Mouse (Mus musculus): ENCODE measurements around the gene Zfp108.

The Zfp108 gene

GRCm38 (mm10) chr7:24286090-24286489 is 31.5 kb downstream of the Zfp108 start:
- no peak for DNase-seq (ENCODE audit: low spot score)

DNA sequence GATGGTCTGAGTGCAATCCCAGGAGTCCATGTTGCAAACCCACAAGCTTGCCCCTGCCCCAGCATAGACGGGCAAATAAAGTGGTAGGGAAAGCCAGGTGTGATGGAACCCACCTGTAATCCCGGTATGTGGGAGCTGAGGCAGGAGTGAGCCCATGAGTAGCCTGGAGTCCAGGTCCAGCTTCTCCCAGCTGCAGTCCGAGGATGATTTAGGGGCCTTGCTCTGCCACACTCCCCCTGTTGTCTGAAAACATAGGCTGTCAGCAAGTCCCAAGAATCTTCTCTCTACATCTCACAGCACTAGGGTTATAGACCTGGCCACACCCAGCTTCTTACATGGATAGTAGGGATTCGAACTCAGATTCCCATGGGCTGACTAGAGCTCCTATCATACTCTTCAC is 32.3 kb downstream of the Zfp108 start:
- no peak for DNase-seq (ENCODE audit: low spot score)

- no peak for DNase-seq (ENCODE audit: low spot score)
Measured at GRCm38 (mm10) chr7:24287670-24288069, 33.1 kb downstream of the Zfp108 start.

DNA sequence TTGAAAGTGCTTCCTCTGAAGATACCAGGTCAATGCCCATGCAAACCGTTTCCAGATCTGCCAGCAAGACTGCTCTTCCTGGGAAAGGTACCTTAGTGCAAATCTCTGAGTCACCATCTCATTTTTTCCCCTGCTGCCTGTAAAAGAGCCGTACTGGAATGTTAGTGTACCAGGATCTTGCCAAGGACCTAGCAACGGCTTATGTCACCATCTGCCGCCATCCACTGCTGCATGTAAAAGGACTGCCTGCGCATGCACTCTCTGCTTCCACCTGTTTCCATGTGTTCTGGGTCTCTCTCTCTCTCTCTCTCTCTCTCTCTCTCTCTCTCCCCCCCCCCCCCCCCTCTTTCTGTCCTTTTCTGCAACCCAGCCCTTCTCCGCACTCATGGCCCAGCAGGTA is 33.9 kb downstream of the Zfp108 start:
- DNase-seq (ENCODE audit: low spot score) = no peak

DNA sequence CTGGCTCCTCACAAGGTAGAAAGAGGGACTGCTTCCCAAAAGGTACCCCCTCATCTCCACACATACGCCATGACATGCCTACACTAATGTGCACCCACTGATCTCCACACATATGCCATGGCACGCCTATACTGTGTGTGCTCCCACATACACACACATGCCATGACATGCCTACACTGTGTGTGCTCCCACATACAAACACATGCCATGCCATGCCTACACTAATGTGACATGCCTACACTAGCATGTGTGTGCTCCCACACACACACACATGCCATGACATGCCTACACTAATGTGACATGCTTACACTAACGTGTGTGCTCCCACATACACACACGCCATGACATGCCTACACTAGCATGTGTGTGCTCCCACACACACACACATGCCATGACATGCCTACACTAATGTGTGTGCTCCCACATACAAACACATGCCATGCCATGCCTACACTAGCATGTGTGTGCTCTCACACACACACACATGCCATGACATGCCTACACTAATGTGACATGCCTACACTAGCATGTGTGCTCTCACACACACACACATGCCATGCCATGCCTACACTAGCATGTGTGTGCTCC is 35.6 kb downstream of the Zfp108 start:
- no peak for DNase-seq (ENCODE audit: low spot score)

DNA sequence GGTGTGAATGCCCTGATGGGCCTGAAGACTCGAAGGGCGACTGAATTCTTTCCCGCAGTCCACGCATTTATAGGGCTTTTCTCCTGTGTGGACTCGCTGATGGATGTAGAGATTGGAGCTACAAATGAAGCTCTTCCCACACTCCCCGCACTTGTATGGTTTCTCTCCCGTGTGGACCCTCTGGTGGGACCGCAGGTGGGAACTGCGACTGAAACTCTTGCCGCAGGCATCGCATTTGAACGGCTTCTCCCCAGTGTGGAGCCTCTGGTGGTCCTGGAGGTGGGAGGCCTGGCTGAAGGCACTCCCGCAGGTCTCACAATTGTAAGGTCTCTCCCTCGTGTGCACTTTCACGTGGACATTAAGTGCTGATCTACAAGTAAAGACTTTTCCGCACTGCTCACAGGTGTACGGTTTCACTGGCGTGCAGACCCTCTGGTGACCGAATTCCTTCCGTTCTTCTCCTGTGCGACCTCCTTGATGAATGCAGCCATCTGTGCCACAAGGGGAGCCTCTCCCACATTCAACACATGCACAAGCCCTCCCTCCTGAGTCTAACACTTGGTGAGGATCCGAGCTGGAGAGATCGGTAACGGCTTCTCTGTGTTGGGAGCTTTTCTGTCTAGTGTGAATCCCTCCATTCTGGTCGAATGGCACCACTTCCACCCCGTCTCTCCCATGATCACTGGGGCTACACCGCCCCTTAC is 36.9 kb downstream of the Zfp108 start:
- DNase-seq (ENCODE audit: low spot score) = no peak

DNA sequence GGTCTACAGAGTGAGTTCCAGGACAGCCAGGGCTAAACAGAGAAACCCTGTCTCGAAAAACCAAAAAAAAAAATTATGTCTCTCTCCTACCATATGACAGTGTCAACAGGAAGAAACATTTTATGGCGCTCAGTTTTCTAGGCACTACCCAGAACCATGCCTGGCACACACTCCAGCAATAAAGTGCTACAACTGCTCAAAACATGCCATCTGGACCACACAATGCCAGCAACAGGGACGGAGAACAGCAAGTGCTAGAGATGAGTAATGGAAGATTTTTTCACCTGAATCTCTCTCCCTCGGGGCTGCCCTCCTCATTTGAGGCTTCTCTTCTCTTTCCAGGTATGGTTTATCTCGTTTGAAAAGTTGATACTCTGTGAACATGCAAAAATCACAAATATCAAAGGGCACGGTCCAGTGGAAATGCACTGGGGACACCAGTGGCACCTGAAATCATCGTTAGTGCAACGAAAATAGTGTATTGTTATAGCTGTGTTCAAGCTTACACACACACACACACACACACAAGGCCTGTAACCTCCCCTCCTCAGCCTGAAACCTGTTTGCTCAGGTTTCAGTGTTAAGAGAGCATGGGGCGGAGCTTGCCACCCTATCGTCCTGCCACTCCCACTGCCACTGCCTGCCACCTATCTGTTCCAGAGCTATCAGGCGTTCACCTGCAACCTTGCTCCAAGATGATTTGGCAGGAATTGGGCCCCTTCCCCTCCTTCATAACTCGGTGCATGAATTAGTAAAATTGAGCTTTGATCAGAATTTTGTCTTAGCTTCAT is 38.7 kb downstream of the Zfp108 start:
- no peak for DNase-seq (ENCODE audit: low spot score)

- no peak for DNase-seq (ENCODE audit: low spot score)
Measured at GRCm38 (mm10) chr7:24294763-24295162, 40.2 kb downstream of the Zfp108 start.

GRCm38 (mm10) chr7:24295376-24295775 is 40.8 kb downstream of the Zfp108 start:
- DNase-seq (ENCODE audit: low spot score) = no peak

DNA sequence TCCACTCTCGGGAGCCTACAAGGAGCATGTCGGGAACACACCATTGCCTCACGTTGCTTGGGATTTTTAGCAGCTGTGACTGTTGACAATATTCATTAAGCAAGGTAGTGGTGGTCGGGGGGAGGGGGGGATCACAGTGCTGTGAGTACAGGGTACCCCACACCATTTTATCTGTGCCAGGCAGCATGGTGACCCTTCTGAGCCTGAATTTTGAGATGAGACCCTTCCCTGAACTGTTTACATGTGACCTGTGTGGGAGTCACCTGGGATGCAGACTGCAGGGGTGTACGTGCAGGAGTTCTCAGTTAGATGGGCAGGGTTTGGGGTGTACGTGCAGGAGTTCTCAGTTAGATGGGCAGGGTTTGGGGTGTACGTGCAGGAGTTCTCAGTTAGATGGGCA is 41.8 kb downstream of the Zfp108 start:
- no peak for DNase-seq (ENCODE audit: low spot score)

DNA sequence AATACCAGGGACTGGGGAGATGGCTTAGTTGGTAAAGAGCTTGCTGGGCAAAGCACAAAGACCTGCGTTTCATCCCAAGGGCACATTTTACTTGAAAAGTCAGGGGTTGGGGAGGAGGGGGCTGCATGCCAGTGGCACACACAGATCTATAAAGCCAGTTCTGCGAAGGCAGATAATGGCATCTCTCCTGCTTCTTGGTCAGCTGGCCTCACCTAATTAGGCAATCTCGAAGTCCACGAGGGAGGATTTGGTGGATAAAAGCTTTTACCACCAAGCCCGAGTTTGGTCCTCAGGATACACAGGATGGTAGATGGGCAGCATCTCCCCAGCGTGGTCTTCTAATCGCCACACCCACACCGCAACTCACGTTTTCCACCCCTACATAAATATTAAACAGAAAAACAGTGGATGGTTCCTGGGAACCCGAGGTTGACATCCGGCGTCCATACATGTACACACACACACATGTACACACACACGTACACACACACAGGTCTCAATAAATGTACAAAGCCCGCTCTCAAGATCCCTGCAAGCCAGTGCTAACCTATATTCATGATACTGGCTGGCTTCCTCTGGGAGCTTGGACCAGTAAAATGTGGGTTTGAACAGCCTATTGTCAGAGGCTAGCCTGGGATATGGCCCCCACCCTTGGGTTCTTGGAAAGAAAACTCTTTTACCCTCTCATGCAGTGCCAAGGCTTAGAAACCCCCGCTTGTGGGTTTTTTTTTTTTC is 42.9 kb downstream of the Zfp108 start:
- DNase-seq (ENCODE audit: low spot score) = no peak

DNA sequence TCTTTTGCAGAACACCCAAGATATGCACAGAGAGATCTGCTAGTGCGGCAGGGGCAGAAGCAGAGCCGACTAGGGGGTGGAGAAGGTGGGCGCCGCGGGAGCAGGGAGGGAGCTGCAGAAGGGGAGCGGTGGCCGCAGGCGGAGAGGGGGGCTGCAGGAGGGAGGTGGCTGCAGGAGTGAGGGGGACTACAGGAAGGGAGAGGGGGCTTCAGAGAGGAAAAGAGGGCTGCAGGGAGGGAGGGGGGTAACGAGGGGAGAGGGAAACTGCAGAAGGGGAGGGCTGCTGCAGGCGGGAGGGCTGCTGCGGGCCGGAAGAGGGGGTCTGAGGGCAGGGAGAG is 44.0 kb downstream of the Zfp108 start:
- no peak for DNase-seq (ENCODE audit: low spot score)

GRCm38 (mm10) chr7:24298973-24299708 is 44.5 kb downstream of the Zfp108 start:
- peak; percentile 74 for DNase-seq (ENCODE audit: low spot score)

DNA sequence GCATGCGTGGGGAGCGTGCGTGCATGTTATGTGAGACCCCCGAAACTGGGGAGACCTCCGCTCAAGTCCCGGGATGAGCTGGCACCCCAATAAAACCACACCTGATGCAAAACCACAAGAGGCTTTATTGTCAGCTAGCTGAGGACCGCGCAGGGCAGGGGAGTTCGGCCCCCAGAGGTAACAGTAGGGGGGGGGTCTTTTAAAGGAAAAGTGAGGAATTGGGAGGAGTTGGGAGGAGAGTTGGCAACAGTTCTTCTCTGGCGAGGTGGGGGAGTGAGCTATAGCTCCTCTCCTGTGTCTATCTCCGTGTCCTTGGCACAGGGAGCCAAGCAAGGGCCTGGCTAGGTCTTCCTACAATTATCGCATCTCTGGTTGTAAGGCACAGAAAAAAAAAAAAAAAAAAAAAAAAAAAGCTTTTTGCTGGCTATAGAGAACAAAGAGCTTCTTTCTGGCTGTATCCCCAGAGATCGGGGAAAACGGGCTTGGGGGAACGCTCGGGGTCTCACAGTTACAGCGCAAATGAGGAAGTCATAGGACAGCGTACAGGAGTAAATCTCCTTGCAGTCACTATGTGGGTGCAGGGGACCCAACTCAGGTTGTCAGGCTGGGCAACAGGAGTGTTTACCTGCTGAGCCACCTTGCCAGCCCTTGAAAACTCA is 45.4 kb downstream of the Zfp108 start:
- no peak for DNase-seq (ENCODE audit: low spot score)

DNA sequence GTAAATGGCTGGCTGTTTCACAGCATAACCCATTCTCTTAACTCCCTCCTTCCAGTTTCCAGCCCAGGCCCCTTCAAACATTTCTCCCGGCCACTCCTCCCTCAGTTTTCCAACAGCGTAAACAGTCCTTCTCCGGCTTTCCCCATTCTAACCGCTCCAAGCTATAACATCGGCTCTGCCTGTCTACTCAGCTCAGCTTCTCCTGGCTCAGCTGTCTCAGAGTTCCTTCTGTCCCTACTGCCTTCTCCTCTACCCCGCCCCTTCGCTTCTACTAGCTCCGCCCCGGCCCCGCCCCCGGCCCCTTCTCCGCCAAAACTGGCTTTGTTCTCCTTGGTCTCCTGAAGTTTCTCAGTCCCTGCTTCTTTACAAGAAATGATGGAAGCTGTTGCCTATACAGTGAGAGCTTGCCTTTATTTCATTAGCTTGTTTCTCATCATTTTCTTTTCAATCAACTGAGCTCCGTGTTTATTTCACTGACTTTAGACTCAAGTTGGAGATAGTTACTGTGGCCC is 46.2 kb downstream of the Zfp108 start, which contains the start of gene Zfp61:
Zfp61 (minus strand) TSS at position 462 of the 512 bp plus-strand sequence.
- DNase-seq (ENCODE audit: low spot score) = peak; percentile 24
